Mouse (Mus musculus): Measurements from ENCODE around the gene Csnk1d. TPM values are rescaled to one million over a fixed set of nuclear protein-coding genes. Genes with fewer than 3 reads are reported as not detected.

Csnk1d gene
- polyA plus RNA-seq, 1 experiment from 2014 or later = 102 TPM

GRCm38 (mm10) chr11:120959066-120959465 is 32.1 kb downstream of the Csnk1d start:
- Histone ChIP-seq H3K27me3 (ENCODE audit: insufficient read depth, low read length) (no peaks in the 10 kb centered on the region), H3K4me1 (replicated peaks; ENCODE audit: insufficient read depth, low read length) (no peaks in the 10 kb centered on the region), H3K4me2 (ENCODE audit: low read length) (no peak overlapping the region), H3K9me3 (replicated peaks; ENCODE audit: low read length) (no peaks in the 10 kb centered on the region), H3K36me3 (ENCODE audit: insufficient read depth, low read length) (peaks cover 56% of the 10 kb centered on the region), H3K4me3 (replicated peaks; ENCODE audit: low read depth, low read length) (no peak overlapping the region), H3K27ac (no peak overlapping the region), H3K9ac (ENCODE audit: low read depth, low read length) (no peak overlapping the region)
- WGBS = 83% methylated on average over 18 of the region's 18 CpGs
- DNase-seq (ENCODE audit: low spot score) (no peak), ATAC-seq (replicated peaks; ENCODE audit: low FRiP score, low read depth) (no peak)
- TF ChIP-seq CTCF (IDR thresholded peaks at IDR 0.05; ENCODE audit: low read depth) = no peak

- WGBS = 39% methylated on average over 15 of the region's 15 CpGs
- Histone ChIP-seq H3K4me2 (ENCODE audit: low read length) (no peak overlapping the region), H3K36me3 (ENCODE audit: insufficient read depth, low read length) (peaks cover 43% of the 10 kb centered on the region), H3K27ac (no peak overlapping the region), H3K27me3 (ENCODE audit: insufficient read depth, low read length) (no peaks in the 10 kb centered on the region), H3K4me3 (replicated peaks; ENCODE audit: low read depth, low read length) (no peak overlapping the region), H3K9ac (ENCODE audit: low read depth, low read length) (no peak overlapping the region), H3K4me1 (replicated peaks; ENCODE audit: insufficient read depth, low read length) (no peaks in the 10 kb centered on the region), H3K9me3 (replicated peaks; ENCODE audit: low read length) (no peaks in the 10 kb centered on the region)
- TF ChIP-seq CTCF (IDR thresholded peaks at IDR 0.05; ENCODE audit: low read depth) = no peak
- ATAC-seq (replicated peaks; ENCODE audit: low FRiP score, low read depth) = no peak
- no peak for DNase-seq (ENCODE audit: low spot score)
These were observed 33.3 kb downstream of the Csnk1d start for GRCm38 (mm10) chr11:120957731-120958257.

GRCm38 (mm10) chr11:120957052-120957451 is 34.1 kb downstream of the Csnk1d start:
- Histone ChIP-seq H3K4me1 (replicated peaks; ENCODE audit: insufficient read depth, low read length) (no peaks in the 10 kb centered on the region), H3K27ac (no peak overlapping the region), H3K9ac (ENCODE audit: low read depth, low read length) (no peak overlapping the region), H3K36me3 (ENCODE audit: insufficient read depth, low read length) (peaks cover 36% of the 10 kb centered on the region), H3K9me3 (replicated peaks; ENCODE audit: low read length) (no peaks in the 10 kb centered on the region), H3K4me2 (ENCODE audit: low read length) (no peak overlapping the region), H3K27me3 (ENCODE audit: insufficient read depth, low read length) (no peaks in the 10 kb centered on the region), H3K4me3 (replicated peaks; ENCODE audit: low read depth, low read length) (no peak overlapping the region)
- no peak for TF ChIP-seq CTCF (IDR thresholded peaks at IDR 0.05; ENCODE audit: low read depth)
- no peak for ATAC-seq (replicated peaks; ENCODE audit: low FRiP score, low read depth)
- 65% methylated on average over 8 of the region's 8 CpGs for WGBS
- DNase-seq (ENCODE audit: low spot score) = no peak

GRCm38 (mm10) chr11:120955701-120956100 is 35.4 kb downstream of the Csnk1d start:
- no peaks in the 10 kb centered on the region for H3K27me3 ChIP-seq (ENCODE audit: insufficient read depth, low read length)
- H3K27ac ChIP-seq = no peak overlapping the region
- no peak overlapping the region for H3K4me3 ChIP-seq (replicated peaks; ENCODE audit: low read depth, low read length)
- no peaks in the 10 kb centered on the region for H3K4me1 ChIP-seq (replicated peaks; ENCODE audit: insufficient read depth, low read length)
- no peak for DNase-seq (ENCODE audit: low spot score)
- no peak overlapping the region for H3K9ac ChIP-seq (ENCODE audit: low read depth, low read length)
- TF ChIP-seq CTCF (IDR thresholded peaks at IDR 0.05; ENCODE audit: low read depth) = no peak
- ATAC-seq (replicated peaks; ENCODE audit: low FRiP score, low read depth) = no peak
- no peaks in the 10 kb centered on the region for H3K9me3 ChIP-seq (replicated peaks; ENCODE audit: low read length)
- no peak overlapping the region for H3K4me2 ChIP-seq (ENCODE audit: low read length)
- 89% methylated on average over 8 of the region's 8 CpGs for WGBS
- H3K36me3 ChIP-seq (ENCODE audit: insufficient read depth, low read length) = peaks cover 26% of the 10 kb centered on the region

- H3K27ac ChIP-seq = no peak overlapping the region
- ATAC-seq (replicated peaks; ENCODE audit: low FRiP score, low read depth) = no peak
- no peaks in the 10 kb centered on the region for H3K27me3 ChIP-seq (ENCODE audit: insufficient read depth, low read length)
- DNase-seq (ENCODE audit: low spot score) = no peak
- H3K9ac ChIP-seq (ENCODE audit: low read depth, low read length) = no peak overlapping the region
- no peak overlapping the region for H3K4me3 ChIP-seq (replicated peaks; ENCODE audit: low read depth, low read length)
- peaks cover 7% of the 10 kb centered on the region; the same call in 1 of the 2 replicates for H3K4me1 ChIP-seq (replicated peaks; ENCODE audit: insufficient read depth, low read length)
- peaks cover 23% of the 10 kb centered on the region for H3K36me3 ChIP-seq (ENCODE audit: insufficient read depth, low read length)
- 72% methylated on average over 5 of the region's 5 CpGs for WGBS
- no peak for TF ChIP-seq CTCF (IDR thresholded peaks at IDR 0.05; ENCODE audit: low read depth)
- no peak overlapping the region for H3K4me2 ChIP-seq (ENCODE audit: low read length)
- no peaks in the 10 kb centered on the region for H3K9me3 ChIP-seq (replicated peaks; ENCODE audit: low read length)
These were observed 36.2 kb downstream of the Csnk1d start for GRCm38 (mm10) chr11:120954936-120955335.

- H3K27me3 ChIP-seq (ENCODE audit: insufficient read depth, low read length) = no peaks in the 10 kb centered on the region
- ATAC-seq (replicated peaks; ENCODE audit: low FRiP score, low read depth) (no peak), DNase-seq (ENCODE audit: low spot score) (no peak)
- 73% methylated on average over 9 of the region's 9 CpGs for WGBS
- H3K4me1 ChIP-seq (replicated peaks; ENCODE audit: insufficient read depth, low read length) = peaks cover 23% of the 10 kb centered on the region
- H3K4me2 ChIP-seq (ENCODE audit: low read length) = peak overlapping the region; percentile 89
- no peaks in the 10 kb centered on the region for H3K9me3 ChIP-seq (replicated peaks; ENCODE audit: low read length)
- H3K27ac ChIP-seq = peak overlapping the region; percentile 36; the same call in 1 of the 2 replicates
- no peak overlapping the region for H3K9ac ChIP-seq (ENCODE audit: low read depth, low read length)
- H3K36me3 ChIP-seq (ENCODE audit: insufficient read depth, low read length) = peaks cover 13% of the 10 kb centered on the region
- TF ChIP-seq CTCF (IDR thresholded peaks at IDR 0.05; ENCODE audit: low read depth) = no peak
- H3K4me3 ChIP-seq (replicated peaks; ENCODE audit: low read depth, low read length) = no peak overlapping the region
These were observed 39.1 kb downstream of the Csnk1d start for GRCm38 (mm10) chr11:120951731-120952730.
